Mouse (Mus musculus) monocyte, adult 5-6 weeks (primary cell): ENCODE results near the gene Flywch1. TPM values are rescaled to one million over a fixed set of nuclear protein-coding genes. Genes with fewer than 3 reads are reported as not detected.

ENCODE experiments used
- ATAC-seq: fragments of 153-309, 156-312 bp; replicated peaks from 2 replicates; pipeline ENCODE4 v1.8.0; 2017; ENCODE audit warnings: mild to moderate bottlenecking; ENCODE audit not compliant: low TSS enrichment, insufficient number of reproducible peaks, severe bottlenecking, poor library complexity, low FRiP score
- total RNA-seq: library from RNA; stranded (forward); fragments of 200-1000, 200-491, 200-594 nt; gene quantifications from 3 replicates; pipeline ENCODE4 v1.2.3, GENCODE M21; 2017

Gene Flywch1
- total RNA-seq, 1 experiment from 2014 or later: 8.6 TPM

GRCm38 (mm10) chr17:23725999-23726757, 45.2 kb downstream of the Flywch1 start, which contains the start of gene Pkmyt1:
Gene Pkmyt1 (plus strand): TSS chr17:23726336.
- peak; percentile 84 for ATAC-seq

DNA sequence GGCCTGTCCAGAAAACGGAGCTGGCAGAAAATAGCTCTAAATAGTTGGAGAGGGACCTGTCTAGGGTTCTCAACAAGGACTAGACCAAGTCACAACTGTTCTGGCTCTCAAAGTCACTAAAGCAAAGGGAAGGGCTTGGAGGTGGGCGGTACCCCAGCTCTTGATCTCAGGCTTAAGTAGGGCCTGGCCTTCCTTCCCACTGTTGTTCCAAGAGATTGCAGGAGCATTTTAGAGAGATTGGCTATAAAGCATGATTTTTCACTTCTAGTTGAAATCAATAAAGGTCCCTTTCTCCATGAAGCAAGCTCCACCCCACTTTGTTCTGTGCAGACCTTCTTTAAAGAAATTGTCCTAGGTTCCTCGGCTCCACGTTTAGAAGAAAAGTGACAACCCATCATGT, 45.9 kb downstream of the Flywch1 start:
- ATAC-seq: no peak; the same call in 1 of the 2 replicates

GRCm38 (mm10) chr17:23722376-23723125, 48.9 kb downstream of the Flywch1 start, which contains the start of gene 1520401A03Rik:
Gene 1520401A03Rik (minus strand): TSS chr17:23722783.
- ATAC-seq: no peak

DNA sequence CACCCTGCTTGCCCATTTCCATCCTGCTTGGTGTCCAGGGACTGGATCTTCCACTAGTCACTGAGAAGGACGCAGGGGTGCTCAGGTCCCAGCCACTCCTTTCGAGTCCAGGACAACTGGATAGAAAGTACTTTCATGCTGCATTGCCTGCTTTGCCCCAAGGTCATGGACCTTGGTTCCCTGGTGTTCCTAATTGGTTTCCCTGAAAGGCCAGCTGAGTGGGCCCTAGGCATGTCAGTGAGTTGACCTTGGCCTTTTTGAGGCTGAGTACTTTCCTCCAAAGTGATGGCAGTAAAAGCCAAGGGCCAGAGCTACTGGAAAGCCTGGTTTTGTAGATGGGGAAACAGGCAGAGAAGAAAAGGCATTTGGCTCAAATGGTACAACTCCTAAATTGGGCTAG, 49.5 kb downstream of the Flywch1 start:
- no peak for ATAC-seq

DNA sequence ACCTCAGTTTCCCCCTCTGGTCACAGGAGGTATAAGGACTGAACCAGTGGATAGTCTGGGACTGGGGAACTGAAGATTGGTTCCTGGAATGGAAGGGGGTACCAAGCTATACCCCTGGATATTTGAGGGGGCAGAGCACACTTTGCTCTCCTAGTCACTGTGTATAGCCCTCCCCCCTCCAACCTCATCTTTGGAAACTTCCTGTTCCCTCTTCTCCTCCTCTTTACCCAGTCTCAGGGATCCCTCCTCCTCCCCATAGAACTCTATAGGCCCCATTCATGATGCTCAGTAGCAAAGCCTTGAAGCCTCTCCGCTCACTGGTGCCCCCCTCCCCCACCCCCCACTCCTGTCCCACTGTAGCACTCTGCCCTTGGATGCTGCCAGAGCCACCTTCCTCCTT, 51.9 kb downstream of the Flywch1 start:
- ATAC-seq: no peak

DNA sequence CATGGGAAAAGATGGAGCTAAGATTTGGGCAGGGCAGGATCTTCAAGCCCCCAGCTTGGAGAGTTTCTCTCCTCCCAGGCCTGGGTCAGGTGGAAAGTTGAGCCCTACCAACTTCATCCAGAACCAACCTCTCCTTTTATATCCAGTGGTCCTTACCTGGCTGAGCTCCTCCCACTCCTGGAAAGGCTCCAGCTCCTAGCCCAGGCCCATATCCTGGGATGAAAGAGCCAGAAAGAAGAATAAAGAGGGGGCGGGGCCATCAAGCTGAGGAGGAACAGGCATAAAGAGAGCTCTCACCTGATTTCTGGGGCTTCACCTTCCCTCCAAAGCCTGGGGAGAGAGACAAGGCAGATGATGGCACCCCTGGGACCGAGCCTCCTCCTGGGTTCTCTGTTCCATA, 54.4 kb downstream of the Flywch1 start:
- ATAC-seq: no peak

GRCm38 (mm10) chr17:23706212-23706611, 65.2 kb downstream of the Flywch1 start:
- ATAC-seq: peak; percentile 74

- no peak for ATAC-seq
Observed at GRCm38 (mm10) chr17:23705525-23706104, 65.8 kb downstream of the Flywch1 start.

DNA sequence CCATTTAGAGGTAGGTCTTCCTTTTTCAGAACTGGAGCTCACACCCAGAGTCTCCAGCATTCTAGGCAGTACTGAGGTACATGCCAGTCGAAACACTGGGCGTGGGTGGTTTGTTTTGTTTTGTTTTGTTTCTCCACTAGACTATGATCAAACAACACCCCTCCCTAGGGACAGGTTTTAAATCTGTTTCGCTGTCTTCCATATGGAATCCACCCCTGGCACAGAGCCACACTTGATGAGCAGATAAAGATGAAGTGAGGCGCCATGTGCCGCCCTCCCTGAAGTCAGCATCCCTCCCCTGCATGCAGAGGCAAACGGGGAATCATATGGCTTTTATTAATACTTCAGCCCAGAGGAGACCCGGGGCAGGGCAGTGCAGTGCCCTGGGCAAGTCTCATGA, 66.7 kb downstream of the Flywch1 start:
- no peak for ATAC-seq

- no peak for ATAC-seq
Observed at GRCm38 (mm10) chr17:23703301-23703700, 68.1 kb downstream of the Flywch1 start.

Other genes with a start within 250 kb of the Flywch1 start
- 4.2 to 6.2 TPM (median 5.4 TPM) in 3 replicates for gene Zfp213, start 207.4 kb downstream of the Flywch1 start, total RNA-seq
- gene Zfp13, start 172.1 kb downstream of the Flywch1 start, total RNA-seq: not detected in 3 replicates
- gene Zscan10, start 170.7 kb downstream of the Flywch1 start, total RNA-seq: not detected in 3 replicates
- 0.29 to 4.9 TPM (median 3.0 TPM) in 3 replicates for gene Mmp25, start 126.3 kb downstream of the Flywch1 start, total RNA-seq
- 1.4 TPM in 1 of 3 replicates, not detected in the others for gene Bicdl2, start 111.1 kb downstream of the Flywch1 start, total RNA-seq
- gene Hcfc1r1, start 98.0 kb downstream of the Flywch1 start, total RNA-seq: 36.7 to 49.3 TPM (median 38.3 TPM) in 3 replicates
- 20.3 to 21.9 TPM (median 21.2 TPM) in 3 replicates for gene Thoc6, start 97.7 kb downstream of the Flywch1 start, total RNA-seq
- 29.6 to 37.5 TPM (median 33.9 TPM) in 3 replicates for gene Tnfrsf12a, start 94.1 kb downstream of the Flywch1 start, total RNA-seq
- gene Cldn6, start 92.4 kb downstream of the Flywch1 start, total RNA-seq: not detected in 3 replicates
- gene Cldn9, start 87.6 kb downstream of the Flywch1 start, total RNA-seq: not detected in 3 replicates
- not detected in 3 replicates for gene 1520401A03Rik, start 48.8 kb downstream of the Flywch1 start, total RNA-seq
- gene Pkmyt1, start 45.3 kb downstream of the Flywch1 start, total RNA-seq: 0.86 to 3.7 TPM (median 2.6 TPM) in 3 replicates
- gene Paqr4, start 30.7 kb downstream of the Flywch1 start, total RNA-seq: 0.38 to 5.1 TPM (median 2.9 TPM) in 3 replicates
- gene Kremen2, start 25.8 kb downstream of the Flywch1 start, total RNA-seq: 0.39 TPM in 1 of 3 replicates, not detected in the others
- 2.5 TPM in 1 of 3 replicates, not detected in the others for gene Flywch2, start 14.5 kb upstream of the Flywch1 start, total RNA-seq
- 91.7 to 297 TPM (median 188 TPM) in 3 replicates for gene Srrm2, start 18.9 kb upstream of the Flywch1 start, total RNA-seq
- gene Elob, start 57.5 kb upstream of the Flywch1 start, total RNA-seq: 89.4 to 137 TPM (median 96.5 TPM) in 3 replicates
- gene Prss33, start 64.5 kb upstream of the Flywch1 start, total RNA-seq: not detected in 3 replicates
- gene Prss32, start 72.3 kb upstream of the Flywch1 start, total RNA-seq: not detected in 3 replicates
- not detected in 3 replicates for gene Prss41, start 72.6 kb upstream of the Flywch1 start, total RNA-seq
- not detected in 3 replicates for gene Prss21, start 96.5 kb upstream of the Flywch1 start, total RNA-seq
- not detected in 3 replicates for gene Dcpp1, start 109.3 kb upstream of the Flywch1 start, total RNA-seq
- gene Dcpp2, start 109.3 kb upstream of the Flywch1 start, total RNA-seq: not detected in 3 replicates
- gene Dcpp3, start 145.9 kb upstream of the Flywch1 start, total RNA-seq: not detected in 3 replicates
- gene Sbp, start 170.1 kb upstream of the Flywch1 start, total RNA-seq: not detected in 3 replicates
- not detected in 3 replicates for gene Sbpl, start 183.7 kb upstream of the Flywch1 start, total RNA-seq
- gene Prss30, start 209.0 kb upstream of the Flywch1 start, total RNA-seq: 0.76 to 1.2 TPM in 2 of 3 replicates, not detected in the other
- gene Prss22, start 226.5 kb upstream of the Flywch1 start, total RNA-seq: not detected in 3 replicates